Mouse (Mus musculus) kidney, embryonic 14.5 days (tissue): ENCODE data around the gene Nfat5. TPM values are rescaled to one million over a fixed set of nuclear protein-coding genes. Genes with fewer than 3 reads are reported as not detected.

Experiments used
- ATAC-seq: fragments of 200-750 bp; cut with Nextera tagmentation; 2 replicates; pipeline ENCODE4 v1.8.0; 2017; ENCODE audit warnings: moderate number of reproducible peaks, mild to moderate bottlenecking, moderate TSS enrichment, moderate library complexity; ENCODE audit not compliant: low FRiP score, low TSS enrichment
- H3K27ac ChIP-seq: fragments of 300-500 bp; sonication (generic); 2 replicates; pipeline ENCODE4 v1.5.1; 2014; ENCODE audit warnings: low read depth, mild to moderate bottlenecking, low read length, moderate library complexity, mixed read lengths
- H3K27me3 ChIP-seq: fragments of 300-500 bp; sonication (generic); 2 replicates; pipeline ENCODE4 v1.6.1; 2014; ENCODE audit warnings: mild to moderate bottlenecking, low read length; ENCODE audit not compliant: control insufficient read depth, insufficient read depth
- H3K36me3 ChIP-seq: fragments of 300-500 bp; sonication (generic); 2 replicates; pipeline ENCODE4 v1.6.1; 2014; ENCODE audit warnings: low read length, mixed read lengths; ENCODE audit not compliant: control insufficient read depth, insufficient read depth
- H3K4me1 ChIP-seq: fragments of 300-500 bp; sonication (generic); 2 replicates; pipeline ENCODE4 v1.6.1; 2014; ENCODE audit warnings: low read length, mixed read lengths; ENCODE audit not compliant: control insufficient read depth, insufficient read depth
- H3K4me2 ChIP-seq: fragments of 300-500 bp; sonication (generic); replicated peaks from 2 replicates; pipeline ENCODE4 v1.6.1; 2014; ENCODE audit warnings: low read depth, mild to moderate bottlenecking, low read length
- H3K4me3 ChIP-seq: fragments of 300-500 bp; sonication (generic); 2 replicates; pipeline ENCODE4 v1.5.1; 2014; ENCODE audit warnings: mild to moderate bottlenecking, low read length
- H3K9ac ChIP-seq: fragments of 300-500 bp; sonication (generic); 2 replicates; pipeline ENCODE4 v1.6.1; 2014; ENCODE audit warnings: low read depth, mild to moderate bottlenecking, low read length, moderate library complexity
- H3K9me3 ChIP-seq: fragments of 300-500 bp; sonication (generic); 2 replicates; pipeline ENCODE4 v1.6.1; 2016; ENCODE audit warnings: low read length; ENCODE audit not compliant: control insufficient read depth
- WGBS: fragments of 180-500 bp; shearing (Covaris S2); extraction: QIAGEN DNeasy Blood & Tissue Kit; methylation state at CpG from one replicate; pipeline ENCODE4 v1.1.7; 2014; 5-methylcytosine and 5-hydroxymethylcytosine counted together
- polyA plus RNA-seq: library from polyadenylated mRNA; unstranded; fragments of >200 nt; fragmentation: Nextera tagmentation; extraction: Ambion mirVana; gene quantifications from 2 replicates; pipeline ENCODE4 v1.2.1, GENCODE M21; 2014

Nfat5 gene
- polyA plus RNA-seq, 1 experiment from 2014 or later, result 33.9 TPM

DNA sequence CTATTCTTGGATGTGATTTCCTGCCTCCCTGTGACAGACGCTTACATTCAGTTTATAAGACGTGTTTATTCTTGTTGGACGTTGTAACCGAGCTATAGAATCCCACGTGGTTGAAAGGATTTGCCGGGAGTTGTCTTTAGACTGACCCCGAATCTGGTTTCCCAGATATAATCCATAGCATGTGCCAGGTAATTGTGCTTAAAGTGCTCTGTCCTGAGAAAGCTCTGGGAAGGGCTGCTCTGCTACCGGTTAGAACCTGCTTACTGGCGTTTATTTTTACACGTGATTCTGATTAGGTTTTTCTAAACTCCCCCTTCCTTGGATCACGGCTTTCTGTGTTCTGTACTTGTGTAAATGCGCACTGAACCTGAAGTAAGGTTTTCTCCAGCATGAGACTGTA is 104.4 kb downstream of the Nfat5 start:
- Histone ChIP-seq H3K27ac (no peak overlapping the region), H3K9me3 (no peaks in the 10 kb centered on the region), H3K36me3 (no peaks in the 10 kb centered on the region), H3K27me3 (no peaks in the 10 kb centered on the region), H3K9ac (no peak overlapping the region), H3K4me3 (no peak overlapping the region), H3K4me1 (peaks cover 9% of the 10 kb centered on the region; the same call in 1 of the 2 replicates), H3K4me2 (no peak overlapping the region)
- 49% methylated on average over 12 of the region's 12 CpGs for WGBS
- ATAC-seq, result no peak

GRCm38 (mm10) chr8:107399495-107399894 is 106.2 kb downstream of the Nfat5 start:
- Histone ChIP-seq H3K9me3 (no peaks in the 10 kb centered on the region), H3K4me3 (no peak overlapping the region), H3K36me3 (no peaks in the 10 kb centered on the region), H3K4me1 (peaks cover 10% of the 10 kb centered on the region; the same call in 1 of the 2 replicates), H3K27me3 (no peaks in the 10 kb centered on the region), H3K9ac (no peak overlapping the region), H3K27ac (no peak overlapping the region), H3K4me2 (no peak overlapping the region)
- no peak for ATAC-seq
- WGBS, result 27% methylated on average over 9 of the region's 9 CpGs

DNA sequence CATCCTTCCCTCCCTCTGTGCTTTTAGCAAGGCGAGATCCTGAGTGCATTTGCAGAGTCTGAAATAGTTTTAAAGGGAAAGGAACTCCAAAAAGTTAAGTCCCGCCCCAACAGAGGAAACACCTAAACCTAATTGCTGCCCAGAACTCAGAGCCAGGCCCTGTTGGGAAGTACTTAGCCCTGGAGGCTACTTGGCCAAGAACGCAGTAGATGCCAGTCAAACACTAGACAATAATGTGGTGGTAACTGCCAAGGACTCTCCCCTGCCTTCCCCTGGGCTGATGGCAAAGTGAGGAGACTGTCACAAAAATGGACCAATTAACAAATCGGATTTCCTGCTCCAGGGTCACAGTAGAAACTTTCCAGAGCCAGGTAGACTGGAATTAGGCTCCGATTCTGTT is 108.6 kb downstream of the Nfat5 start:
- ATAC-seq, result no peak
- Histone ChIP-seq H3K27me3 (no peaks in the 10 kb centered on the region), H3K36me3 (no peaks in the 10 kb centered on the region), H3K4me1 (peaks cover 10% of the 10 kb centered on the region; the same call in 1 of the 2 replicates), H3K4me2 (no peak overlapping the region; the same call in 1 of the 2 replicates), H3K4me3 (no peak overlapping the region), H3K9me3 (no peaks in the 10 kb centered on the region), H3K27ac (no peak overlapping the region; the same call in 1 of the 2 replicates), H3K9ac (no peak overlapping the region)
- WGBS, result 78% methylated on average over 5 of the region's 5 CpGs

GRCm38 (mm10) chr8:107403038-107403781 is 109.9 kb downstream of the Nfat5 start, which contains the start of gene Nqo1:
TSS of gene Nqo1 (minus strand) at chr8:107403206.
- Histone ChIP-seq H3K4me1 (0 out of 2 replicates have a peak, but pooled peaks cover 6% of the 10 kb centered on the region), H3K36me3 (no peaks in the 10 kb centered on the region; the same call in 1 of the 2 replicates), H3K27me3 (no peaks in the 10 kb centered on the region), H3K9ac (no peak within 1 kb of the TSS), H3K9me3 (no peaks in the 10 kb centered on the region), H3K27ac (no peak within 1 kb of the TSS; the same call in 1 of the 2 replicates), H3K4me2 (peak within 1 kb of the TSS; percentile 36), H3K4me3 (peak within 1 kb of the TSS; percentile 22)
- peak; percentile 98 for ATAC-seq
- WGBS, result 9% methylated on average over 22 of the region's 22 CpGs

GRCm38 (mm10) chr8:107404057-107404456 is 110.8 kb downstream of the Nfat5 start:
- Histone ChIP-seq H3K27me3 (no peaks in the 10 kb centered on the region), H3K9ac (no peak overlapping the region), H3K36me3 (no peaks in the 10 kb centered on the region; the same call in 1 of the 2 replicates), H3K27ac (no peak overlapping the region), H3K4me2 (no peak overlapping the region), H3K9me3 (no peaks in the 10 kb centered on the region), H3K4me3 (no peak overlapping the region), H3K4me1 (0 out of 2 replicates have a peak, but pooled peaks cover 6% of the 10 kb centered on the region)
- ATAC-seq, result no peak
- WGBS, result 75% methylated on average over 4 of the region's 4 CpGs

GRCm38 (mm10) chr8:107405935-107406334 is 112.7 kb downstream of the Nfat5 start:
- no peak for ATAC-seq

DNA sequence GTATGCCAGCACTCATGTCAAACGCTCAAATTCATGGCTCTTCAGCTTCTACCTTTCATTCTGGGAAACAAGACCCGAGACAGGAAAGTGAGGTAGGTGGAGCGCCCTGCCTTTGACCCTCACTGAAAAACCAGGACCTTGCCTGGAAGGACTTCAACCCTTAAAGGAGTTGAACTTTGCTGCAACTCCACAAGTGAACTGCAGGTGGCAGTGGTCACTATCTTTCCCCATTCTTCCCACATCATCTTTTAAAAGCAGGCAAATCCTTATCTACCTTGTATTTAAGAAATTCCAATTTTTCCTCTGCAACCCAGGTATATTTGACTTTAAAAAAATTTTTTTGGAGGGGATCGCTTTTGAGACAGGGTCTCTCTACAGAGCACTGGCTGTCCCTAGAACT is 118.1 kb downstream of the Nfat5 start:
- Histone ChIP-seq H3K27ac (no peak overlapping the region), H3K4me2 (no peak overlapping the region), H3K9me3 (no peaks in the 10 kb centered on the region), H3K36me3 (peaks cover 68% of the 10 kb centered on the region), H3K4me3 (no peak overlapping the region), H3K9ac (no peak overlapping the region), H3K27me3 (no peaks in the 10 kb centered on the region), H3K4me1 (no peaks in the 10 kb centered on the region)
- WGBS, result 75% methylated on average over 4 of the region's 4 CpGs
- no peak for ATAC-seq

More at GRCm38 (mm10) chr8:107405935-107406334, 112.7 kb downstream of the Nfat5 start:
- Histone ChIP-seq H3K4me1 (0 out of 2 replicates have a peak, but pooled peaks cover 6% of the 10 kb centered on the region), H3K4me2 (no peak overlapping the region), H3K9me3 (no peaks in the 10 kb centered on the region), H3K9ac (no peak overlapping the region), H3K36me3 (peaks cover 15% of the 10 kb centered on the region), H3K4me3 (no peak overlapping the region), H3K27me3 (no peaks in the 10 kb centered on the region), H3K27ac (no peak overlapping the region)
- WGBS, result 59% methylated on average over 3 of the region's 3 CpGs

DNA sequence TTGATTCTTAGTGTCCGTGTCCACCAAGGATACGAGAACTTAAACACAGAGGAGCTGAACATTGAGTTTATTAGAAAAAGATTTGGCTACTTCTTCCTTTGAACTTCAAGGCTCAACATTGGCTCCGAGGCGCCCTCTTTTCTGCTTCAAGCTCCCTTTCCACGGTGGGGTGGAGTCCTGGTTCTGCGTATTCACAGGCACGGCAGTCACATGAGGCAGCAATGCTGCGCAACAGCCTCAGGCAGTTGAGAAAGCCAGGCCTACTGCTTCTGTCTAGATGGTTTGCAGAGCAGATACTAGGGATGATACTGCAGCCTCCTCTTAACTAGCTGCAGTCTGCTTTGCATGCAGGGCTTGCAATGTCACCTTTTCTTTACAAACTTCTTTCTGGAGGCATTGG is 119.3 kb downstream of the Nfat5 start:
- H3K4me3 ChIP-seq, result no peak overlapping the region
- no peaks in the 10 kb centered on the region for H3K4me1 ChIP-seq
- ATAC-seq, result no peak
- peaks cover 80% of the 10 kb centered on the region for H3K36me3 ChIP-seq
- no peaks in the 10 kb centered on the region for H3K9me3 ChIP-seq
- no peak overlapping the region for H3K9ac ChIP-seq
- WGBS, result 91% methylated on average over 8 of the region's 8 CpGs
- H3K4me2 ChIP-seq, result no peak overlapping the region
- no peaks in the 10 kb centered on the region for H3K27me3 ChIP-seq
- H3K27ac ChIP-seq, result no peak overlapping the region

DNA sequence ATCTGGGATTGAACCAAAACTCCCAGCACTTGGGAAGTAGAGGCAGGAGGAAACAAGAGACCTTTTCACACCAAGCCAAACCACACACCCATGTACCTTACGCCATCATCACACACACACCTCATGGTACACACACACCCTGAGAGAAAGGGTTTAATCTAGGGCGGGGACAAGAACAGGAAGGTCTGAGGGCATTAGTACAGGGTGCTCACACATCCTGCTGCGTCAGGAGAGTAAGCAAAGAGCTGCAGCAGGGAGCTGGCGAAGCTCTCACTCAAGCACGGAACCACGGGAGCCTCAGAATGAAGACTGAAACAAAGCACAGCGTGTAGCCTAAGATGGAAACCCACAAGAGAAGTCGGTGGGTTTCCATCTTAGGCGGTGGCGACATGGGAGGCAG is 120.6 kb downstream of the Nfat5 start:
- no peak overlapping the region for H3K4me3 ChIP-seq
- H3K9me3 ChIP-seq, result no peaks in the 10 kb centered on the region
- peaks cover 93% of the 10 kb centered on the region for H3K36me3 ChIP-seq
- ATAC-seq, result no peak
- H3K27ac ChIP-seq, result no peak overlapping the region
- no peaks in the 10 kb centered on the region for H3K27me3 ChIP-seq
- no peaks in the 10 kb centered on the region for H3K4me1 ChIP-seq
- no peak overlapping the region for H3K4me2 ChIP-seq
- H3K9ac ChIP-seq, result no peak overlapping the region
- 94% methylated on average over 10 of the region's 10 CpGs for WGBS
